ENCODE assay signal across 24 mouse cellular contexts in the genomic region with DNA sequence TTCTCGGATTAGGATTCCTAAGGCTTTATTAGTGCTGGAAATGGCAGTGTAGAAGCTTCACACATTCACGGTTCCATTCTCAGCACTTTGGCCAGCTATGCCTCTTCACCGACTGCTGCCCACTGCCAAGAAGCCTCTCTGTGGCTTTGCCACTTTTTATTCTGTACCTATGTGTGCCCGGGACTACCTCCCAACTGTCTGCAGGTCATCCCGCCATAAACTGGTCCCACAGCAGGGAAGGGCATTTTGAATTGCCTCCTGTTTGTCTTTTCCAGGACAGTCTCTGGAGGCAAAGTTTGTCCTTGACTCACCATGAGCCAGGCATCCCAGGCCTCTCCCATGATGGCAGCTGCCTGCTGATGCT. TPM values are rescaled to one million over a fixed set of nuclear protein-coding genes. Genes with fewer than 3 reads are reported as not detected.
A peak's percentile ranks its signal among the peaks of the same experiment; 100 is the strongest.
DNase-seq lines count a peak whose midpoint lies in the region; ATAC-seq lines count a peak whose summit lies in the region.
"Had no signal": no experiment of that assay in that cellular context is flagged by ENCODE, and none has a peak within 500 bp of the region (broad histone marks: within the 10 kb centered on the region; RNA-seq: fewer than 3 reads in every experiment).

No protein-coding gene starts in this region.

- H3K4me2 ChIP-seq in forebrain, embryonic 14.5 days (ENCODE audit: low read length) = no peak overlapping the region
- H3K4me2 ChIP-seq in forebrain, embryonic 16.5 days (ENCODE audit: low read length) = no peak overlapping the region
- peak overlapping the region; percentile 40; the same call in 1 of the 2 replicates for H3K4me2 ChIP-seq in heart, embryonic 11.5 days
- H3K4me2 ChIP-seq in neural tube, embryonic 15.5 days = no peak overlapping the region
- H3K4me2 ChIP-seq in stomach, embryonic 16.5 days (ENCODE audit: low read depth, low read length) = no peak overlapping the region
- H3K4me2 ChIP-seq: hindbrain, embryonic 15.5 days; limb, embryonic 13.5 days; lung, embryonic 15.5 days had no signal

- ATAC-seq in forebrain, embryonic 14.5 days = no peak
- ATAC-seq in forebrain, embryonic 16.5 days = no peak
- ATAC-seq in heart, embryonic 11.5 days (replicated peaks; ENCODE audit: insufficient number of reproducible peaks, low FRiP score, low TSS enrichment) = no peak
- ATAC-seq in neural tube, embryonic 15.5 days (ENCODE audit: low FRiP score) = no peak
- ATAC-seq in stomach, embryonic 16.5 days (ENCODE audit: insufficient read depth, low FRiP score) = no peak
- ATAC-seq: activated CD4-positive, CD25-positive, alpha-beta regulatory T cell, adult 4 months; intestine, embryonic 15.5 days had no signal

- no peaks in the 10 kb centered on the region for H3K27me3 ChIP-seq in forebrain, embryonic 14.5 days (replicated peaks; ENCODE audit: control insufficient read depth, insufficient read depth, low read length)
- H3K27me3 ChIP-seq in forebrain, embryonic 16.5 days (replicated peaks; ENCODE audit: control insufficient read depth, insufficient read depth, low read length) = no peaks in the 10 kb centered on the region
- H3K27me3 ChIP-seq in heart, embryonic 11.5 days (ENCODE audit: control insufficient read depth, insufficient read depth, low read length) = no peaks in the 10 kb centered on the region
- 0 out of 2 replicates have a peak, but pooled peaks cover 3% of the 10 kb centered on the region for H3K27me3 ChIP-seq in neural tube, embryonic 15.5 days (replicated peaks)
- no peaks in the 10 kb centered on the region for H3K27me3 ChIP-seq in stomach, embryonic 16.5 days (ENCODE audit: control insufficient read depth, insufficient read depth, low read length)
- H3K27me3 ChIP-seq: intestine, embryonic 15.5 days; limb, embryonic 13.5 days; lung, embryonic 15.5 days had no signal

- no peak overlapping the region for H3K9ac ChIP-seq in forebrain, embryonic 14.5 days (ENCODE audit: low read length)
- no peak overlapping the region for H3K9ac ChIP-seq in forebrain, embryonic 16.5 days (replicated peaks; ENCODE audit: low read depth, low read length)
- H3K9ac ChIP-seq in heart, embryonic 11.5 days (ENCODE audit: low read depth, low read length) = no peak overlapping the region
- no peak overlapping the region for H3K9ac ChIP-seq in neural tube, embryonic 15.5 days (replicated peaks)
- H3K9ac ChIP-seq in stomach, embryonic 16.5 days (ENCODE audit: low read length) = no peak overlapping the region; the same call in 1 of the 2 replicates
- H3K9ac ChIP-seq: hindbrain, embryonic 15.5 days; intestine, embryonic 15.5 days; limb, embryonic 13.5 days; liver, embryonic 14.5 days; lung, embryonic 15.5 days had no signal

- 83% methylated on average over 5 of the region's 5 CpGs for WGBS in forebrain, embryonic 14.5 days
- whole genome bisulfite sequencing in forebrain, embryonic 16.5 days = 83% methylated on average over 5 of the region's 5 CpGs
- WGBS in heart, embryonic 11.5 days (ENCODE audit: insufficient replicate concordance) = 78% methylated on average over 5 of the region's 5 CpGs
- WGBS in neural tube, embryonic 15.5 days = 64% methylated on average over 5 of the region's 5 CpGs
- 70% methylated on average over 5 of the region's 5 CpGs for WGBS in stomach, embryonic 16.5 days

- no peak for DNase-seq in forebrain, embryonic 14.5 days (ENCODE audit: low spot score)
- no peak for DNase-seq in heart, adult 18-20 months
- no peak for DNase-seq in neural tube, embryonic 10.5 days (ENCODE audit: extremely low spot score, low spot score)
- DNase-seq in liver = no peak
- DNase-seq: adrenal gland, postnatal 25 days; cerebellum, adult 11 months; cerebellum, postnatal 10 days; kidney, adult 9 months; kidney, postnatal 25 days; right cerebral cortex, postnatal 25 days had no signal

- H3K4me1 ChIP-seq in forebrain, embryonic 14.5 days (ENCODE audit: control insufficient read depth, insufficient read depth, low read length) = peaks cover 20% of the 10 kb centered on the region
- peaks cover 23% of the 10 kb centered on the region for H3K4me1 ChIP-seq in forebrain, embryonic 16.5 days (replicated peaks; ENCODE audit: control insufficient read depth, insufficient read depth, low read length)
- peaks cover 17% of the 10 kb centered on the region for H3K4me1 ChIP-seq in heart, embryonic 11.5 days (ENCODE audit: control insufficient read depth, insufficient read depth, low read length)
- H3K4me1 ChIP-seq in neural tube, embryonic 15.5 days = peaks cover 13% of the 10 kb centered on the region
- peaks cover 11% of the 10 kb centered on the region; the same call in 1 of the 2 replicates for H3K4me1 ChIP-seq in stomach, embryonic 16.5 days (ENCODE audit: control insufficient read depth, insufficient read depth, low read length)
- H3K4me1 ChIP-seq: lung, embryonic 15.5 days had no signal

- peaks cover 16% of the 10 kb centered on the region; the same call in 1 of the 2 replicates for H3K9me3 ChIP-seq in forebrain, embryonic 14.5 days (replicated peaks; ENCODE audit: control insufficient read depth, low read length)
- H3K9me3 ChIP-seq in forebrain, embryonic 16.5 days (ENCODE audit: control insufficient read depth, low read length) = peaks cover 12% of the 10 kb centered on the region
- peaks cover 14% of the 10 kb centered on the region for H3K9me3 ChIP-seq in heart, embryonic 11.5 days (replicated peaks; ENCODE audit: control insufficient read depth, low read length)
- H3K9me3 ChIP-seq in neural tube, embryonic 15.5 days (replicated peaks) = peaks cover 20% of the 10 kb centered on the region; the same call in 1 of the 2 replicates
- H3K9me3 ChIP-seq in stomach, embryonic 16.5 days (replicated peaks; ENCODE audit: control insufficient read depth, low read length) = peaks cover 15% of the 10 kb centered on the region
- H3K9me3 ChIP-seq: G1E; intestine, embryonic 15.5 days had no signal

- H3K27ac ChIP-seq in forebrain, embryonic 14.5 days (ENCODE audit: low read depth, low read length) = 0 out of 2 replicates have a peak overlapping the region, but pooled peaks have one; percentile 75
- no peak overlapping the region; the same call in 1 of the 2 replicates for H3K27ac ChIP-seq in forebrain, embryonic 16.5 days (ENCODE audit: low read length)
- peak overlapping the region; percentile 60 for H3K27ac ChIP-seq in heart, embryonic 11.5 days (ENCODE audit: low read depth, low read length)
- 0 out of 2 replicates have a peak overlapping the region, but pooled peaks have one; percentile 58 for H3K27ac ChIP-seq in neural tube, embryonic 15.5 days (replicated peaks)
- peak overlapping the region; percentile 36; the same call in 1 of the 2 replicates for H3K27ac ChIP-seq in stomach, embryonic 16.5 days (ENCODE audit: low read length)
- H3K27ac ChIP-seq: hindbrain, embryonic 15.5 days; limb, embryonic 13.5 days; liver, embryonic 14.5 days; lung, embryonic 15.5 days; macrophage; midbrain, embryonic 10.5 days had no signal

- no peak overlapping the region for H3K4me3 ChIP-seq in forebrain, embryonic 14.5 days (ENCODE audit: low read depth, low read length)
- no peak overlapping the region for H3K4me3 ChIP-seq in forebrain, embryonic 16.5 days (replicated peaks; ENCODE audit: low read length)
- H3K4me3 ChIP-seq in heart, embryonic 11.5 days (ENCODE audit: low read depth, low read length) = no peak overlapping the region
- H3K4me3 ChIP-seq in neural tube, embryonic 15.5 days (replicated peaks) = no peak overlapping the region
- no peak overlapping the region for H3K4me3 ChIP-seq in stomach, embryonic 16.5 days (replicated peaks; ENCODE audit: low read length)
- H3K4me3 ChIP-seq: hindbrain, embryonic 15.5 days; intestine, embryonic 15.5 days; limb, embryonic 13.5 days; lung, embryonic 15.5 days; midbrain, embryonic 10.5 days had no signal

- no peaks in the 10 kb centered on the region for H3K36me3 ChIP-seq in forebrain, embryonic 14.5 days (ENCODE audit: control insufficient read depth, insufficient read depth, low read length)
- H3K36me3 ChIP-seq in forebrain, embryonic 16.5 days (ENCODE audit: control insufficient read depth, insufficient read depth) = no peaks in the 10 kb centered on the region; the same call in 1 of the 2 replicates
- H3K36me3 ChIP-seq in heart, embryonic 11.5 days (ENCODE audit: control insufficient read depth, insufficient read depth, low read length) = no peaks in the 10 kb centered on the region
- H3K36me3 ChIP-seq in neural tube, embryonic 15.5 days = 0 out of 2 replicates have a peak, but pooled peaks cover 7% of the 10 kb centered on the region
- no peaks in the 10 kb centered on the region for H3K36me3 ChIP-seq in stomach, embryonic 16.5 days (ENCODE audit: control insufficient read depth, insufficient read depth, low read length)
- H3K36me3 ChIP-seq: G1E; hindbrain, embryonic 15.5 days; intestine, embryonic 15.5 days; lung, embryonic 15.5 days had no signal

RNA-seq across cellular contexts. Expression of a gene that starts 59.9 kb away (rescaled TPM):
- 32.7 and 33.5 TPM in 2 replicates for polyA plus RNA-seq in forebrain, embryonic 14.5 days (2014; fragmentation: Nextera tagmentation; extraction: Ambion mirVana)
- polyA plus RNA-seq in forebrain, embryonic 16.5 days (2015; fragmentation: Nextera tagmentation; extraction: Ambion mirVana) = 37.0 and 40.1 TPM in 2 replicates
- 5.4 and 7.1 TPM in 2 replicates for polyA plus RNA-seq in heart, embryonic 11.5 days (2014; fragmentation: Nextera tagmentation; extraction: Ambion mirVana)
- total RNA-seq in heart, adult 18-20 months (2021) = 1 to 10 TPM; 4.8 to 5.9 TPM
- 21.0 and 23.7 TPM in 2 replicates for polyA plus RNA-seq in neural tube, embryonic 15.5 days (2015; fragmentation: Nextera tagmentation; extraction: Ambion mirVana)
- 5.6 and 6.3 TPM in 2 replicates for polyA plus RNA-seq in stomach, embryonic 16.5 days (2015; fragmentation: Nextera tagmentation; extraction: Ambion mirVana)
- total RNA-seq: neutrophil, adult 5-6 weeks had no signal
